Mouse (Mus musculus) heart, embryonic 10.5 days (tissue): Measurements from ENCODE around the gene Pnp. TPM values are rescaled to one million over a fixed set of nuclear protein-coding genes. Genes with fewer than 3 reads are reported as not detected.
"Not testable (repeated sequence)": the region's sequence is repeated elsewhere in the genome, so short reads cannot be mapped to it uniquely, and the experiment has no call there.

Source experiments
- DNase-seq: peaks from one replicate; pipeline ENCODE4 v3.0.0-alpha.2; 2017; ENCODE audit warnings: low spot score
- H3K27ac ChIP-seq: fragments of 300-500 bp; sonication (generic); 2 replicates; pipeline ENCODE4 v1.5.1; 2016; ENCODE audit warnings: mild to moderate bottlenecking
- H3K27me3 ChIP-seq: fragments of 300-500 bp; sonication (generic); 2 replicates; pipeline ENCODE4 v1.6.1; 2016; ENCODE audit warnings: mild to moderate bottlenecking; ENCODE audit not compliant: poor library complexity, insufficient read depth, severe bottlenecking
- H3K36me3 ChIP-seq: fragments of 300-500 bp; sonication (generic); 2 replicates; pipeline ENCODE4 v1.6.1; 2016; ENCODE audit warnings: mild to moderate bottlenecking, moderate library complexity
- H3K4me1 ChIP-seq: fragments of 300-500 bp; sonication (generic); 2 replicates; pipeline ENCODE4 v1.6.1; 2016; ENCODE audit warnings: mild to moderate bottlenecking
- H3K4me3 ChIP-seq: fragments of 300-500 bp; sonication (generic); 2 replicates; pipeline ENCODE4 v1.5.1; 2016; ENCODE audit warnings: mild to moderate bottlenecking, moderate library complexity
- H3K9me3 ChIP-seq: fragments of 300-500 bp; sonication (generic); 2 replicates; pipeline ENCODE4 v1.6.1; 2016; ENCODE audit warnings: mild to moderate bottlenecking, moderate library complexity
- WGBS: fragments of 180-500 bp; shearing (Covaris S2); methylation state at CpG from one replicate; pipeline ENCODE4 v1.1.7; 2016; 5-methylcytosine and 5-hydroxymethylcytosine counted together
- polyA plus RNA-seq: library from polyadenylated mRNA; unstranded; fragments of >200 nt; fragmentation: Nextera tagmentation; extraction: Ambion mirVana; gene quantifications from 2 replicates; pipeline ENCODE4 v1.2.1, GENCODE M21; 2016

The Pnp gene
- polyA plus RNA-seq, 1 experiment from 2014 or later: 63.0 TPM

DNA sequence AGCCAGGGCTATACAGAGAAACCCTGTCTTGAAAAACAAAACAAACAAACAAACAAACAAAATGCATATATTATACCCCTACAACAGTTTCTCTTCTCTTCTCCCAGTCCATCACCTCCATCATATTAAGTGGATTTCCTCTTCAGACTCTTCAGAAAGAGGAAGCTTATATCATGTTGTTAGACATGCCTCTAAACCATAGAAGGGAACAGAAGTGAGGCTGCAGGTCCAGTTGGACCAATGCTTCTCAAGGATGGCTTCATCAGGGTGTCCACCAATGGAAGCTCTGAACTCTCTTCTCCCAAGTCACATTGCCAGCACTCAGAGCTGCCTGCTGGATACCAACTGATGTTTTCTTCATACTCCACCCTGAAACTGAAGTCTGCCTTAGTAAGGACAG is 25.6 kb upstream of the Pnp start:
- H3K27ac ChIP-seq, H3K4me3 ChIP-seq, H3K36me3 ChIP-seq, DNase-seq, H3K27me3 ChIP-seq, H3K9me3 ChIP-seq, H3K4me1 ChIP-seq: not testable (repeated sequence)

DNA sequence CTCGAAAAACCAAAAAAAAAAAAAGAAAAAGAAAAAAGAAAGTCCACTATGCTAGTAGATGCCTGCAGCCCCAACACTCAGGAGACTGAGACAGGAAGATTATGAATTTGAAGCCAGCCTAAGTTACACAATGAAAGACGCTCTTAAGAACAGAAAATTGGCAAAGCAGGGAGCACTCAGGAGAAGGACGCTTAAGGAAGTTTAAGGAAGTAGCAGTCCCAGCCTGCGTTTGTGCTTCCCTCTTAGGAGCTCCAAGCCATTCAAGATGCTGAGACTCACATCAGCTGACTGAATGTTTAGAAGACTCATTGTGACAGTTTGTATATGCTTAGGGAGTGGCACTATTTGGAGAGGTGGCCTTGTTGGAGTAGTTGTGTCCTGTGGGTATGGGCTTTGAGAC is 22.8 kb upstream of the Pnp start:
- Histone ChIP-seq H3K4me3 (no peak overlapping the region), H3K9me3 (no peaks in the 10 kb centered on the region), H3K36me3 (peaks cover 9% of the 10 kb centered on the region), H3K27me3 (no peaks in the 10 kb centered on the region), H3K27ac (no peak overlapping the region), H3K4me1 (peaks cover 5% of the 10 kb centered on the region; the same call in 1 of the 2 replicates)
- WGBS: 81% methylated on average over 4 of the region's 4 CpGs
- DNase-seq: no peak

DNA sequence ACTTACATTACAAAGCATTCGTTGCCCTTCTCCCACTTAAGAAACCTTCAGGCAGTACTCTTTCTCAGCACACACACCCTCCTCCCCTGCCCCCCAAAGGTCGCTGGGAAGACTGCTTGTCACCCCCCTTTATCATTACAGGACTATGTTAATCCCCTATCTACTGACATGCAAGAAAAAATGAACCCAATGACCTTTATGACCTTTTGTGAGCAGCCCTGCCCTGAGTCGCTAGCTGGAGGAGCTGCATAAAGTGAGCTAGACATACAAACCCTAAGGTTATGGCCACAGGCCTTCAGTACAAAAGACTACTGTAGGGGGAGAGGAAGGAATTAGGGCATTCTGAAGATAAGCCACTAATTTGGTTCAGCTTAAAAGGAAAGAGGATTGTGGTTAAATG is 19.5 kb upstream of the Pnp start:
- no peaks in the 10 kb centered on the region for H3K9me3 ChIP-seq
- H3K4me3 ChIP-seq: no peak overlapping the region
- no peaks in the 10 kb centered on the region for H3K27me3 ChIP-seq
- WGBS: 48% methylated on average over 3 of the region's 3 CpGs
- no peak overlapping the region for H3K27ac ChIP-seq
- H3K36me3 ChIP-seq: peaks cover 38% of the 10 kb centered on the region
- no peaks in the 10 kb centered on the region for H3K4me1 ChIP-seq
- DNase-seq: no peak

DNA sequence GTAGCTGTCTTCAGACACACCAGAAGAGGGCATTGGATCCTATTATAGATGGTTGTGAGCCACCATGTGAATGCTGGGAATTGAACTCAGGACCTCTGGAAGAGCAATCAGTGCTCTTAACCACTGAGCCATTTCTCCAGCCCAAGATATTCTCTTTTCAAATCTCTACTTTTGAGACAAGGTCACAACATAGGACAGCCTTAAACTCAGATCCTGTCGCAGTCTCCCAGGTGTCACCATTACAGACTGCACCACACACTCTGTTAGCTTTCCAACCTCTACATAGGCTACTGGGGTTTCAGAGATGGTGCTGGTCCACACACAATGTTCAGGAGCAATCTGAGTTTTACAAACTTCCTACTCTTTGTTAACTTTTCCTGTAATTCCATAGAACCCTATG is 7.4 kb upstream of the Pnp start:
- WGBS: 71% methylated on average over 1 of the region's 1 CpGs
- not testable (repeated sequence) for H3K27ac ChIP-seq

DNA sequence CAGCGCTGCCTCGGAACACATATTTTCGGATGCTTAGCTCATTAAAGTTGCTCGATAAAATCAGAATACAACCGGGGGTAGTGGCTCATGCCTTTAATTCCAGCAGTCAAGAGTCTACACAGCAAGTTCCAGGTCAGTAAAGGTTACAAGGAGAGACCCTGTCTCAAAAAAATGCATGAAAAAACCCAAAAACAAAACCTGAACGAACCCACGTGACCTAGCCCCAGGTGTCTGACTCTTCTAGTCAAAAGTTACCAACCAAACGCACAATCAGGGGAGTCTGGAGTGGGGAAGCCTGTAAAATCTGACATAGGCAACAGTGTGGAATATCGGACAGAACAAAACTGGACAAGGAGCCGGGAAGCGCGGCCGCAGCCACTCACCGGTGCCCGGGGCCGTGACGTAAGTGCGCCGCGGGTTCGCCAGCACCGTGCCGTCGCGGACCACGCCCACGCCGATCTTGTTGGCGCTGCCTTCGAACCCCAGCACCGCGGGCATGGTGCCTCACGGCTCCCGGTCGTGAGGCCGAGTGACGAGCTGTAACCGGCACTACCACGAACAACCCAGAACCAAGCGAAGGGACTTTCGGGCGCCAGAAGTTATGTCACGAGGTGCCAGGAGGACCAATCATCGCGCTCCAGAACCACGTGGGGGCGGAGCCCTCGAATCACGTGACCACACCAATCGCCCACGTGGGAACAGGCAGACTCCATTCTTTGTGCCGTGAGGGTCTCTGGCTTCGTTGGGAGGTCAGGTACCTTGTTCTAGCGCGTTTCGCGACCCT is 6.4 kb upstream of the Pnp start, which contains the start of the genes Osgep and Apex1:
Gene Osgep (minus strand): TSS at position 613 of the 784 bp plus-strand sequence.
Gene Apex1 (plus strand): TSS at position 688 of the 784 bp plus-strand sequence.
- no peaks in the 10 kb centered on the region for H3K9me3 ChIP-seq
- peak; percentile 98 for DNase-seq
- H3K36me3 ChIP-seq: peaks cover 46% of the 10 kb centered on the region
- H3K4me1 ChIP-seq: peaks cover 9% of the 10 kb centered on the region; the same call in 1 of the 2 replicates
- no peaks in the 10 kb centered on the region for H3K27me3 ChIP-seq
- under 1% methylated on average over 57 of the region's 57 CpGs for WGBS
- peak within 1 kb of the TSS; percentile 80 for H3K4me3 ChIP-seq
- peak within 1 kb of the TSS; percentile 94 for H3K27ac ChIP-seq

More for the DNA sequence above, 7.4 kb upstream of the Pnp start:
- H3K4me1 ChIP-seq, H3K9me3 ChIP-seq, DNase-seq, H3K27me3 ChIP-seq: not testable (repeated sequence)
- H3K36me3 ChIP-seq: peaks cover 37% of the 10 kb centered on the region
- peak overlapping the region; percentile 80 for H3K4me3 ChIP-seq

DNA sequence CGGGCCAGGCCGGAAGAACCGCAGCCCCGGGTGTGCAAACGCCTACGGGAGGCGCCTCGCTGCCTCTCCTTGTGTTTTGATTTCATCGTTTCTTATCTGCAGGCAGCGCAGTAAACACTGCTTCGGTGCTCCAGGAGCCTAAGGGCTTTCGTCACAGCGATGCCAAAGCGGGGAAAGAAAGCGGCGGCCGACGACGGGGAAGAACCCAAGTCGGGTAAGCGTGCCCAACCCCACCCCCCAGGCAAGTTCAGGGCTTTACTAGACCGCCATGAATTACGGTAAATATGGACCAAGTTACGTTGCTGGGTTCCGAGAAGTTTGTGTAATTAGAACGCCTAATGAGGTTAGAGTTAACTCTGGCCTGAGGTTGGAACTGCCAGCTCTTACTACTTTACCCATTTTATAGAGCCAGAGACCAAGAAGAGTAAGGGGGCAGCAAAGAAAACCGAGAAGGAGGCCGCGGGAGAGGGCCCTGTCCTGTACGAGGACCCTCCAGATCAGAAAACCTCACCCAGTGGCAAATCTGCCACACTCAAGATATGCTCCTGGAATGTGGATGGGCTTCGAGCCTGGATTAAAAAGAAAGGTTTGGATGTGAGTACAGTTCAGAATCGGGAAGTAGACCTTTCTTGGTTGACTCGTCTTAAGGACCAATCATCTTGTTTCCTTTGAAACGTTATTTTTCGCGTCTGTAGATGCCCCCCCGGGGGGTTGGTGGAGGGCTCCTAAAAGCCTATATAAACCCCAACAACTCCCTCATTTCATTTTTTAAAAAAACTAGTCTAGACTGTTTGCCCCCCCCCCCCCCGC is 5.6 kb upstream of the Pnp start:
- 1% methylated on average over 38 of the region's 38 CpGs for WGBS
- H3K9me3 ChIP-seq: no peaks in the 10 kb centered on the region
- H3K4me1 ChIP-seq: peaks cover 16% of the 10 kb centered on the region; the same call in 1 of the 2 replicates
- peak overlapping the region; percentile 94 for H3K27ac ChIP-seq
- DNase-seq: no peak
- peak overlapping the region; percentile 80 for H3K4me3 ChIP-seq
- no peaks in the 10 kb centered on the region for H3K27me3 ChIP-seq
- peaks cover 39% of the 10 kb centered on the region for H3K36me3 ChIP-seq

DNA sequence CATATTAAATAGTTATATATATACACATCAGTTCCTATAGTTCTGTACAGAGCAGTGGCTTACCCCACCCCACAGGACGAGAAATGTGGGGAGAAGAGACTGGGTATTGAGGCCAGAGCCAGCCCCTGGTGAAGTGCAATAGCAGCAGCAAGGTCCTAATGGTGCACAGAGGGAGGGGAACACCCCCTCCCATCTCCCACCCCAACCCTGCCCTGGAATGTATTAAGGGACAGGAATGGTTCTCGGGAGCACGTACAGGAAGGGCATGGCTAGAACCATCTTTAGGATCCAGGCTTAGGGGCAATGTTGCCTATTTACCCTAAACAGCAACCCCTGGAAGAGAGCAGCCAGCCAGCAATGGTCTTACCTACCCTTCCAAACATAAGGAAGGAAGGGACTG is 3.5 kb upstream of the Pnp start:
- no peak for DNase-seq
- Histone ChIP-seq H3K4me1 (peaks cover 16% of the 10 kb centered on the region; the same call in 1 of the 2 replicates), H3K27ac (no peak overlapping the region), H3K4me3 (no peak overlapping the region), H3K9me3 (no peaks in the 10 kb centered on the region), H3K36me3 (peaks cover 35% of the 10 kb centered on the region), H3K27me3 (no peaks in the 10 kb centered on the region)
- 84% methylated on average over 3 of the region's 3 CpGs for whole genome bisulfite sequencing

DNA sequence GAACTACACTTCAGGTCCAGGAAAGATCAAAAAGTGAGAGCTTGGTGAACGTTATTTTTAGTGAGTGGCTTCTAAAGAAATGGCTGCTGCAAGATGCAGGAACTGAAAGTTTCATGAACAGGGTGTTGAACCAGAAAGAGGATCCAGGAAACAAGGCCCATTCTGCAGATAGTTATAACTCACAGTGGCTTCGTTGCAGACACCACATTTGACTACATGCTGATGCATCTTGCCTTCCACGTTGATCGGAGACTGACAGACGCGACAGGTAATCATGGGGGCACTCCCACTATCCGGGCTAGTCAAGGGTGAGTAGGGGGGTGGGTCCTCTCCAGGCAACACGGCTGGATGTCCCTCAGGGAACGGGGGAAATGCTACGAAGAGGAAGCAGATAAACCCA is 931 bp upstream of the Pnp start:
- DNase-seq: no peak
- Histone ChIP-seq H3K4me3 (peak overlapping the region; percentile 98), H3K9me3 (no peaks in the 10 kb centered on the region), H3K27me3 (no peaks in the 10 kb centered on the region), H3K4me1 (peaks cover 11% of the 10 kb centered on the region; the same call in 1 of the 2 replicates), H3K27ac (peak overlapping the region; percentile 96), H3K36me3 (peaks cover 35% of the 10 kb centered on the region)
- WGBS: 19% methylated on average over 10 of the region's 10 CpGs

DNA sequence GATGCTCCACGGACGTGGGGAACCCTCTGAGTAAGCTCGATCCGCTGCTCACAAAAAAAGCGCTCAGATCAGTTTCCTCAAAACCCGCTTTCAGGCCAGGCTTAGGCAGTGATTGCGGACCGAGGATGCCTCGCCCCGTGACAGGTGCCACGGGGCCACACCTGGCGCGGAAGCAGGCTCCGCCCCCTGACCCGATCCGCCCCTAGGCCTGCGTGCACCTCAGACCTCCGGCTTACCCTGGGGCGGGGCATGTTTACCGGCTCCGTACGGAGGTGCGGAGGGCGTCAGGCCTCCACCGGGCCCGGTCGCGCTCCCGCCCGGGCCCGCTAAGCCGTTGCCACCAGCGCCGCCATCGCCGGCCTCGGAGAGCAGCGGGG is 517 bp upstream of the Pnp start:
- DNase-seq: no peak
- no peaks in the 10 kb centered on the region for H3K27me3 ChIP-seq
- H3K27ac ChIP-seq: peak overlapping the region; percentile 96
- H3K36me3 ChIP-seq: peaks cover 35% of the 10 kb centered on the region
- WGBS: under 1% methylated on average over 37 of the region's 38 CpGs
- H3K9me3 ChIP-seq: no peaks in the 10 kb centered on the region
- peaks cover 11% of the 10 kb centered on the region; the same call in 1 of the 2 replicates for H3K4me1 ChIP-seq
- H3K4me3 ChIP-seq: peak overlapping the region; percentile 98

DNA sequence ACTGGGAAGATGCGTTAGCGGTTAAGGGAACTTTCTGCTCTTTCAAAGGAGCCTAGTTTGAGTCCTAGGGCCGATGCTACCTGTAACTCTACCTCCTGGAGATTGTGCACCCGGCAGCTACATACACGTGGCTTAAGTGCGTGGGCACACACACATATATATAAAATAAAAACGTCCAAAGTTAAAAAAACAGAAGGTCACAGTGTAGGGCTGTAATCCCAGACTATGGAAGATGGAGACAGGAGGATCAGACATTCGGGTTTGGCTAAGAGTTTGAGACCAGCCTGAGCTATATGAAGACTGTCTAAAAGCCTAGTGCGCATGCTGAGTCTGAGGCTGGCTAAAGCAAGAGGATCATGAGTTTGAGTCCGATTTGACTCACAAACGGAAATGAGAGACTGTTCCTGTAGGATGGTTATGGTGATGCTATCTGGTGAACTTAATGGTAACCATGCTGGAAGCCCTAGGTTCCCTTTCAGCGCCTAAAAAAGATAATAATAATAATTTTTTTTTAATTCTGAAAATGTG is 675 bp downstream of the Pnp start:
- Histone ChIP-seq H3K9me3 (no peaks in the 10 kb centered on the region), H3K4me1 (peaks cover 9% of the 10 kb centered on the region; the same call in 1 of the 2 replicates), H3K4me3 (peak overlapping the region; percentile 98), H3K36me3 (peaks cover 29% of the 10 kb centered on the region), H3K27ac (peak overlapping the region; percentile 96), H3K27me3 (no peaks in the 10 kb centered on the region)
- DNase-seq: no peak
- 10% methylated on average over 12 of the region's 12 CpGs for WGBS

DNA sequence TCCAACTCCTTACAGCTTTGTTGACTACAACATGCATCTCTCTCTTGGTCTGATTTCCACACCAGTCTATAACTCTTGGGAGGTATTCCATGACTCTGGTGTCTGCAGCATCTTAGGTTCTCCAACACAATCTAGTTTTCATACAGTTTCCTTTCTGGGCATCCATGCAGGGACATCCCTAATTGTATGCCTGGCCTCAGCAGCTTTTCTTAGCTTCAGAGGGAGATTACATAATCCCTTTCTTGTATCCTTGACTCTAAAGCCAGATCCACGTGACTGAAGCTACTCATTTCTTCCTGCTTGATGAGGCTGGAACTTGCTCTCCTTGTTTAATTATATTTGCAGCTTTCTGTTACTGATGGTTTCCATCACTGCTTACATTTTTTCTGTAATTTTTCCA is 5.8 kb downstream of the Pnp start:
- Histone ChIP-seq H3K27me3 (no peaks in the 10 kb centered on the region), H3K36me3 (no peaks in the 10 kb centered on the region), H3K27ac (no peak overlapping the region), H3K4me3 (no peak overlapping the region), H3K4me1 (no peaks in the 10 kb centered on the region), H3K9me3 (no peaks in the 10 kb centered on the region)
- no peak for DNase-seq
- WGBS: 65% methylated on average over 1 of the region's 1 CpGs

DNA sequence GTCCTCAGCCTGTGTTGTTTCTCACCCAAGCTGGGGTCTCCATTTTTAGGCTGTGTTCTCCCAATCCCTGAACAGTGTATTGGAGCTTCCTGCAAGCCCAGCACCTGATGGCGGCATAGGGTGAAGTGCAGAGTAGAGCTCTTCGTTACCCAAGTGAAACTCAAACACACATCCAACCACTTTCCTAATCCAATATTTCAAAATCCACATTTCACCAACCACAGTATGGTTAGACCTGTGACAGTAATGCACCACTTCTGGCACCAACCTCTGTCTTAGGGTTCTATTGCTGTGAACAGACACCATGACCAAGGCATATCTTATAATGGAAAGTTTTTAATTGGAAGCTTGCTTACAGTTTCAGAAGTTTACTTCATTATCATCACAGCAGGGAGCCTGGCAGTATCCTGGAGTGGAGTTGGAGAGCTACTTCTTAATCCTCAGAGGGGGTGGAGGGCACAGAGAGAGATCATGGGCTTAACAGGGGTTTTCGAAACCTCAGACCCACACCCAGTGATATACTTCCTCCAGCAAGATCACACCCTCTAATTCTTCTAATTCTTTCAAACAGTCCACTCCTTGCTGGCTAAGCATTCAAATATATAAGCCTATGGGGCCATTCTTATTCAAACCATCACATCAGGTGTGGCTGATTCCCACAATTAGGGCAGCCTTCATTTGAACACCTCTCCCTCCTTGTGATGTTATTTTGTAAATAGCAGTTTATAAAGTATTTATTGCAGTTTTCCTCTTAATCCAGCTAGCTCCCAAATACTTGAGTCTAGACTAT is 7.4 kb downstream of the Pnp start:
- WGBS: 79% methylated on average over 3 of the region's 3 CpGs
- no peaks in the 10 kb centered on the region for H3K9me3 ChIP-seq
- no peaks in the 10 kb centered on the region for H3K36me3 ChIP-seq
- no peak for DNase-seq
- H3K27me3 ChIP-seq: no peaks in the 10 kb centered on the region
- no peak overlapping the region for H3K4me3 ChIP-seq
- H3K27ac ChIP-seq: no peak overlapping the region
- no peaks in the 10 kb centered on the region for H3K4me1 ChIP-seq
